ENCODE assay signal across 14 mouse cellular contexts in genomic region chr16:59666938-59667337, GRCm38 (mm10).
"Had no signal": no experiment of that assay in that cellular context is flagged by ENCODE, and none has a peak within 500 bp of the region (broad histone marks: within the 10 kb centered on the region; RNA-seq: fewer than 3 reads in every experiment).

No protein-coding gene starts in this region.

- H3K9ac ChIP-seq: limb, embryonic 13.5 days; liver, embryonic 14.5 days; midbrain, embryonic 12.5 days; neural tube, embryonic 12.5 days had no signal

- DNase-seq: kidney, postnatal 10 days; kidney, postnatal 4 days; layer of hippocampus, postnatal 36 days; left cerebral cortex, postnatal 4 days; lung, adult 18-20 months; retina, postnatal 1 day; right cerebral cortex, postnatal 4 days; spleen, adult 18-20 months; thymus, postnatal 4 days had no signal

- H3K4me1 ChIP-seq: limb, embryonic 13.5 days; midbrain, embryonic 12.5 days; neural tube, embryonic 12.5 days had no signal

- H3K27ac ChIP-seq: limb, embryonic 13.5 days; liver, embryonic 14.5 days; midbrain, embryonic 12.5 days; neural tube, embryonic 12.5 days had no signal

- H3K9me3 ChIP-seq: limb, embryonic 13.5 days; midbrain, embryonic 12.5 days; neural tube, embryonic 12.5 days had no signal

- H3K4me2 ChIP-seq: limb, embryonic 13.5 days; midbrain, embryonic 12.5 days; neural tube, embryonic 12.5 days had no signal

- H3K4me3 ChIP-seq: limb, embryonic 13.5 days; midbrain, embryonic 12.5 days; myocyte; neural tube, embryonic 12.5 days had no signal

- H3K27me3 ChIP-seq: limb, embryonic 13.5 days; midbrain, embryonic 12.5 days; neural tube, embryonic 12.5 days had no signal

- H3K36me3 ChIP-seq: limb, embryonic 13.5 days; midbrain, embryonic 12.5 days; neural tube, embryonic 12.5 days had no signal
